Mouse (Mus musculus) limb, embryonic 15.5 days (tissue): ENCODE results near the gene Runx2. TPM values are rescaled to one million over a fixed set of nuclear protein-coding genes. Genes with fewer than 3 reads are reported as not detected.

Experiments used
- ATAC-seq: fragments of 200-750 bp; cut with Nextera tagmentation; 2 replicates; pipeline ENCODE4 v1.8.0; 2017; ENCODE audit warnings: low read depth, moderate TSS enrichment; ENCODE audit not compliant: insufficient number of reproducible peaks, low FRiP score, low TSS enrichment
- H3K27ac ChIP-seq: fragments of 300-500 bp; sonication (generic); 2 replicates; pipeline ENCODE4 v1.5.1; 2015; ENCODE audit warnings: moderate library complexity, mild to moderate bottlenecking, inconsistent platforms
- H3K27me3 ChIP-seq: fragments of 300-500 bp; sonication (generic); 2 replicates; pipeline ENCODE4 v1.6.1; 2015; ENCODE audit warnings: inconsistent platforms
- H3K36me3 ChIP-seq: fragments of 300-500 bp; sonication (generic); 2 replicates; pipeline ENCODE4 v1.6.1; 2015; ENCODE audit warnings: inconsistent platforms
- H3K4me1 ChIP-seq: fragments of 300-500 bp; sonication (generic); 2 replicates; pipeline ENCODE4 v1.6.1; 2015; ENCODE audit warnings: inconsistent platforms
- H3K4me2 ChIP-seq: fragments of 300-500 bp; sonication (generic); 2 replicates; pipeline ENCODE4 v1.6.1; 2015; ENCODE audit warnings: mild to moderate bottlenecking, inconsistent platforms
- H3K4me3 ChIP-seq: fragments of 300-500 bp; sonication (generic); 2 replicates; pipeline ENCODE4 v1.5.1; 2015; ENCODE audit warnings: mild to moderate bottlenecking, inconsistent platforms
- H3K9ac ChIP-seq: fragments of 300-500 bp; sonication (generic); 2 replicates; pipeline ENCODE4 v1.6.1; 2015; ENCODE audit warnings: inconsistent platforms
- H3K9me3 ChIP-seq: fragments of 300-500 bp; sonication (generic); 2 replicates; pipeline ENCODE4 v1.6.1; 2016; ENCODE audit warnings: inconsistent platforms
- WGBS: fragments of 180-500 bp; shearing (Covaris S2); methylation state at CpG from one replicate; pipeline ENCODE4 v1.1.7; 2015; 5-methylcytosine and 5-hydroxymethylcytosine counted together
- polyA plus RNA-seq: library from polyadenylated mRNA; unstranded; fragments of >200 nt; fragmentation: Nextera tagmentation; extraction: Ambion mirVana; gene quantifications from 2 replicates; pipeline ENCODE4 v1.2.1, GENCODE M21; 2015

The Runx2 gene
- polyA plus RNA-seq, 1 experiment from 2014 or later: 13.1 TPM

DNA sequence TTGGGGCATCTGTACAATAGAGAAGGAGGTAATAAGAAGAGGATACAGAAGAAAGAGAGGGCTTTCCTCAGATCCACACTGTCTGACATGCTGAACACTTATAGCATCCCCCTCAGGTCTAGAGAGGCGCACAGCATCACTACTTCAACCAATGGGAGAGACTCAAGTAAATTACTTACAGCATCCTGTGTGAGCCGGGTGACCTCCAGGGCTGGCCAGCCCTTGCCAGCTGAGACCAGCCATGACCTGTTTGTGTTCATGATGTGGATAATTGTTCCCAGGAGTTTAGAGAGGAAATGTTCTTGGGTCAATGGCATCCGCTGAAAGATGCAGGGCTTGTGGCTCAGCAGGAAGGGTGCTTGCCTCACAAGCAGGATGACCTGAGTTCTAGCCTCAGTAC is 308.1 kb downstream of the Runx2 start:
- H3K4me3 ChIP-seq: no peak overlapping the region
- 51% methylated on average over 3 of the region's 3 CpGs for WGBS
- no peaks in the 10 kb centered on the region for H3K9me3 ChIP-seq
- no peak overlapping the region for H3K9ac ChIP-seq
- no peak overlapping the region for H3K4me2 ChIP-seq
- H3K27me3 ChIP-seq: no peaks in the 10 kb centered on the region
- no peaks in the 10 kb centered on the region for H3K36me3 ChIP-seq
- no peak overlapping the region for H3K27ac ChIP-seq
- peaks cover 9% of the 10 kb centered on the region; the same call in 1 of the 2 replicates for H3K4me1 ChIP-seq
- ATAC-seq: no peak

DNA sequence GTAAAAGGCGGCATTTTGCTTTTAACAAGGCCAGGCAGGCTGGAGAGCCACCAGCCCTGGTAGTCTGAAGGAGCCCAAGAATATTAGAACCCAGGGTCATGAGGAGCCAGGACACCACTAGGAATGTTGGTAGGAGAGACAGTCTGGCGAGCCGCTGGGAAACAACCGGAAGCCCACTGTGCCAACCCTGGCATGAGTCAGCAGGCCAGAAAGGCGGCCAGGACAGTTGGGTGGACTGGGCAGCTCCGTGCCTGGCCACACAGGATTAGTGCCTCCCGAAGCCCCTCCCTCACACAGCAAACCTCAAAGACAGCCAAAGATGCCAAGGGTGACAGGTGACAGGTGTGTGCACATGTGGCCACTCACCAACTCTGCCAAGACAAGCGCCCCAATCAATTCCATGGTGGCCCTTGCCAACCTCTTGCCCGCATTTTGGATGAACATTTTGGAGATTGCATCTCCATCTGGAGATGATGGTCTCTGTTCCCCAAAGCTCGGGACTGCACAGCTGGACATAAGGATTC is 309.7 kb downstream of the Runx2 start:
- no peak for ATAC-seq
- H3K4me3 ChIP-seq: no peak overlapping the region
- no peak overlapping the region for H3K27ac ChIP-seq
- no peaks in the 10 kb centered on the region for H3K27me3 ChIP-seq
- H3K4me2 ChIP-seq: no peak overlapping the region
- H3K9me3 ChIP-seq: no peaks in the 10 kb centered on the region
- no peak overlapping the region for H3K9ac ChIP-seq
- 73% methylated on average over 10 of the region's 10 CpGs for WGBS
- peaks cover 15% of the 10 kb centered on the region for H3K4me1 ChIP-seq
- no peaks in the 10 kb centered on the region for H3K36me3 ChIP-seq

DNA sequence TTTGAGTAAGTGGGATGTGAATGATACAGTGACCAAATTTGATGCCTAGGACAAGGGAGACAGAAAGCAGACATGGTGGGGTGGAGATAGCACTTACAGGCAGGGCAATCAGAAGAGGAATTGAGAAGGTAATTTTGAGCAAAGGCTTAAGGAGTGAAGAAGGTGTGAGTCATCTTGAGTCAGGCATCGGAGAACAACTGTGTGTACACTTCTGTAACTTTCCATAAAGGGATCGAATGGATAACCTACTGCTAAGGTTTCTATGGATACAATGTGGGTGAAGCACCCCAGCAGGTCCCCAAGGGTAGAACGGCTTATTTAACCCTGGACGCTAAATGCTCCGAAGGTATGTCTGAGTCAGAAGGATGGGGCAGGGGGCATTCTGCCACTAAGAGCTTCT is 312.4 kb downstream of the Runx2 start:
- no peak overlapping the region for H3K27ac ChIP-seq
- no peaks in the 10 kb centered on the region for H3K9me3 ChIP-seq
- H3K9ac ChIP-seq: no peak overlapping the region
- H3K4me2 ChIP-seq: no peak overlapping the region
- ATAC-seq: no peak
- 93% methylated on average over 5 of the region's 5 CpGs for WGBS
- peaks cover 15% of the 10 kb centered on the region; the same call in 1 of the 2 replicates for H3K4me1 ChIP-seq
- no peak overlapping the region for H3K4me3 ChIP-seq
- no peaks in the 10 kb centered on the region for H3K36me3 ChIP-seq
- no peaks in the 10 kb centered on the region for H3K27me3 ChIP-seq

DNA sequence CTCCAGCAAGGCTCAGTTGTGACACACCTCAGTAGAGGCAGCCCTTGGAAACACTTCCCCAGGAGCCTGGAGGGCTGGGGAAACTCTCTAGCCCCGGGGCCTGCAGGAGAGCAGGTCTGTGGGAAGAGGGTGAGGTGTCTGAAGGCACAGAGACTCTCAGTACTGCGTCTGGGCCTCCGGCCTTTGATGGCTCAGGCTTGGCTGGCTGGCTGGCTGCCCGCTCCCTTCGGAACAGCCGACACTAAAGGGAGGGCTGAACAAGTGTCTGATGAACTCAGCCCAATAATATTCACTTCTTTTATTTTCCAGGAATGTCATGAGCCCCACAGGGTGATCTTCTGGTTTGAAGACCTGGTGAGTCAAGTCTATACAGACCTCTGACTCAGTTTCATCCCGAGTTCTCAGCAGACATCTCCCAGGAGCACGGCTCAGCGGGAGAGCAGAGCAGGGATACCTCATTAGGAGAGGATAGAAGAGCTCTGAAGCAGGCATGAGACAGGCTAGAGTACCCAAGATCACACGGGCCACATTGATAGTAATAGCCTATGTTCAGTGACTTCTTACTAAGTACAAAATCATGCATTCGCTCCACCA is 314.2 kb downstream of the Runx2 start:
- H3K4me1 ChIP-seq: peaks cover 15% of the 10 kb centered on the region; the same call in 1 of the 2 replicates
- H3K4me2 ChIP-seq: no peak overlapping the region
- ATAC-seq: 0 out of 2 replicates have a peak, but pooled peaks have one; percentile 65
- H3K27me3 ChIP-seq: no peaks in the 10 kb centered on the region
- no peaks in the 10 kb centered on the region for H3K36me3 ChIP-seq
- no peak overlapping the region for H3K9ac ChIP-seq
- no peak overlapping the region for H3K27ac ChIP-seq
- H3K4me3 ChIP-seq: no peak overlapping the region
- no peaks in the 10 kb centered on the region for H3K9me3 ChIP-seq
- WGBS: 51% methylated on average over 11 of the region's 11 CpGs

DNA sequence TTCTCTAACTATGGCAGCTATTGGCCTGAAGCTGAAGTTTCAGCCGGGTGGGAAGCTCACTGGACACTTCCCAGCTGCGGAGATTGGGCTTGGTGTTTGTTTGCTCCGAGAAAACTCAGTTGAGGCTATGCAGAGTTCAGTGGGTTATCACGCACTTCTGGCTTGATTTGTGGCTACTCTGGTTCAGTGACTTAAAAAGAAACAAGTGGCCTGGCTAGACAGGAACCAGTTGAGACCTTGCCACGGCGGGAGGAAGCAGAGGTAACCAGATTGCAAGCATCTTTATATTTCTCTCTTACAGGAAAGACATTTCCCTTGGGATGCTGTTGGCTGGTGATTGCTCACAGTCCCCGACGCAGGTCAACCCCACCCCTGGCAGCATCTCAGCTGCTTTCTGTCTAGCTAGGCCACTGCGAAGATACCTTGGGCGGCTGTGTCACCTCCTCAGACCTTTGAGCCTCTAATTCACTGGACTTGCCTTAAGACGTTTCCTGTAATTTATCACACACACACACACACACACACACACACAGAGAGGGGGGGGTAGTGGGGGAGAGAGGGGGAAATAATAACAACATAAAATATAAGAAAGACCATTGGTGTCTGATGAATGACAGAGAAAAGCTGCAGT is 324.3 kb downstream of the Runx2 start:
- ATAC-seq: no peak

DNA sequence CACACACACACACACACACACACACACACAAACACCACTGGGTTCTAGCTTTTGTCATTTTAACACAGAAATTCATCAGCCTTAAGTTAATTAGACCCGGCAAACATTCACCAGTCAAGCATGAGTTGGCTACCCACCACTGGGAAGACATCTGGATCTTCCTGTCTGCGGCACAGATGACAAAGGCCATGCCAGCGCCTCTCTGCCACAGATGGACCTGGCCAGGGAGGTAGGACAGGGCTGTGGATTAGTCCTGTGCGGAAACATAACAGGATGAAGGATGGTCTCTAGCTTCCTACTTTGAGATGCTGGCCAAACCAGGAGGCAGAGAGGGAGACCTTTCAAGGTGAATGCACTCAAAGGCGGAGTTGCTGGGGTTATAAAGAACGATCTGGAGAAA is 325.3 kb downstream of the Runx2 start:
- Histone ChIP-seq H3K9me3 (no peaks in the 10 kb centered on the region), H3K27ac (no peak overlapping the region), H3K4me1 (no peaks in the 10 kb centered on the region), H3K36me3 (no peaks in the 10 kb centered on the region), H3K4me3 (no peak overlapping the region), H3K9ac (no peak overlapping the region), H3K4me2 (no peak overlapping the region), H3K27me3 (no peaks in the 10 kb centered on the region)
- 81% methylated on average over 6 of the region's 6 CpGs for WGBS
- ATAC-seq: no peak

More for the DNA sequence above, 324.3 kb downstream of the Runx2 start:
- Histone ChIP-seq H3K4me3 (no peak overlapping the region), H3K4me2 (no peak overlapping the region), H3K4me1 (no peaks in the 10 kb centered on the region), H3K36me3 (no peaks in the 10 kb centered on the region), H3K27ac (no peak overlapping the region), H3K27me3 (no peaks in the 10 kb centered on the region), H3K9ac (no peak overlapping the region), H3K9me3 (no peaks in the 10 kb centered on the region)
- WGBS: 50% methylated on average over 11 of the region's 11 CpGs

DNA sequence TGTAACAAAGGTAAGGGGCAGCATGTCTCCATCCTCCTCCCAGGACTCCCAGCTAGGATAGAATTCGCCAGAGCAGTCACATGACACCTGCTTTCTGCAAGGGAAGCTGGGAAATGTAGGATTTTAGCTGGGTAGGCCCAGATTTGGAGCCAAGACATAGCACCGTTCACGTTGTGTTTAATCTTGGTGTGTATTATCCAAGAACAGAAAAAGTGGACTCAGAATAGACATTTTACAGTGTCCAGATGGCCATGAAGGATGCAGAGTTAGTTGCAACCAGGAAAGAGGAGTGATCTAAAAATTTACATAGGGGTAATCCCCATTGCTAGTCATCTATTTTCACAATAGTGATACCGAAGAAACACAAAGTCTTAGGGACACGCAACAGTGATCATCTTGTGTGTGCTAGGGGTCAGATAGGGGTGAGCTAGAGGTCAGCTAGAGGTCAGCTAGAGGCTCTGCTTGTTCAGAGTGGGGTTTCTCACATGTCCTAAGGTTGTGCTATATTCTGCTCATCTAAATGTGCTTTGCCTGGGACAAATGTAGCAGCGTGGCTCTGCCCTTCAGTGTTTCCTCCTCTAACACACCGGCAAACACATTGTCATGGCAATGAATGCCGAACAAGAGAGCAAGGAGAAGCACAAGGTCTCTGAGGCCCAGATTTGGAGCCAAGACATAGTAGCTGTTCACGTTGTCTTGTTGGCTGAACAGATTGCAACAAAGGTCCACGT is 326.9 kb downstream of the Runx2 start:
- H3K9ac ChIP-seq: no peak overlapping the region
- H3K4me3 ChIP-seq: no peak overlapping the region
- H3K4me1 ChIP-seq: no peaks in the 10 kb centered on the region
- 86% methylated on average over 10 of the region's 10 CpGs for WGBS
- no peaks in the 10 kb centered on the region for H3K36me3 ChIP-seq
- no peak overlapping the region for H3K4me2 ChIP-seq
- H3K9me3 ChIP-seq: no peaks in the 10 kb centered on the region
- H3K27ac ChIP-seq: no peak overlapping the region
- H3K27me3 ChIP-seq: no peaks in the 10 kb centered on the region
- no peak for ATAC-seq

DNA sequence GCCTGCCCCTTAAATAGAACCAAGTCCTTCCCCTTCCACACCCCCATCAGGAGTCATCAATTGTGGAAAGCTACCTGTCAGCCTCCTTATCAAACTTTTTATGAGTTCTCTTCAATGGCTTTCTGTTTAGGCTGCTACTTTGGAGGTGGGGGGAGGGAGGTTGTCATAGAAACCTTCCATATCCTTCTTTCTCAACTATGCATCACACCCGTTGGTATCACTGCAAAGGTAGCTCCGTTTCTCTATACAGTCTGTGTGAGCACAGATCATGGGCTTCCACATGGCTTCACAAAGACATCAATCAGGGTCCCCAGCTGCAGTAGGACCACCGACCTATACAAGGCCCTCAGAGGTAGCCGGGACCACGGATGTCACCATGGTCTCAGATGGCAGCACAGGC is 329.3 kb downstream of the Runx2 start:
- H3K36me3 ChIP-seq: no peaks in the 10 kb centered on the region
- WGBS: 85% methylated on average over 5 of the region's 5 CpGs
- no peak for ATAC-seq

DNA sequence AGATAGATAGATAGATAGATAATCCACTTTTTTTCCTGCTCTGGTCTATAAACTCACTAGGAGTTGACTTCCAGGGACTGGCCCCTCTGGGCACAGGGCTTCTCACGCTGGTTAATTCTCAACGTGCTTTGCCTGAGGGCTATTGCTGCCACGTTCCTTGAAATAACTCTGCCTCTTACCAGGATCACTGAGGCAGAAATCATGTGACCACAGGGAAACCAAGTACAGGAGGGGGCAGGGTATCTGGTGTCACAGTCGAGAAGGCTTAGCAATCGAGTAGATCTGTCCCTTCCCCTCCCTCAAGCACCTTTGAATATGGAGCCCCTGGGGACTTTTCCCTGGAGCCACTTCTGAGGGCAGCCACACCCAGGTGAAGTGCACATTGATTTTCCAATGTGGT is 334.7 kb downstream of the Runx2 start:
- H3K9ac ChIP-seq: no peak overlapping the region
- H3K36me3 ChIP-seq: no peaks in the 10 kb centered on the region
- no peak overlapping the region for H3K27ac ChIP-seq
- no peaks in the 10 kb centered on the region for H3K4me1 ChIP-seq
- WGBS: 34% methylated on average over 5 of the region's 5 CpGs
- ATAC-seq: no peak
- no peaks in the 10 kb centered on the region for H3K9me3 ChIP-seq
- H3K4me2 ChIP-seq: no peak overlapping the region
- no peaks in the 10 kb centered on the region for H3K27me3 ChIP-seq
- H3K4me3 ChIP-seq: no peak overlapping the region

More for the DNA sequence above, 329.3 kb downstream of the Runx2 start:
- H3K27me3 ChIP-seq: no peaks in the 10 kb centered on the region
- H3K9me3 ChIP-seq: no peaks in the 10 kb centered on the region
- H3K4me3 ChIP-seq: no peak overlapping the region
- H3K4me1 ChIP-seq: no peaks in the 10 kb centered on the region
- no peak overlapping the region for H3K9ac ChIP-seq
- no peak overlapping the region for H3K27ac ChIP-seq
- H3K4me2 ChIP-seq: no peak overlapping the region

DNA sequence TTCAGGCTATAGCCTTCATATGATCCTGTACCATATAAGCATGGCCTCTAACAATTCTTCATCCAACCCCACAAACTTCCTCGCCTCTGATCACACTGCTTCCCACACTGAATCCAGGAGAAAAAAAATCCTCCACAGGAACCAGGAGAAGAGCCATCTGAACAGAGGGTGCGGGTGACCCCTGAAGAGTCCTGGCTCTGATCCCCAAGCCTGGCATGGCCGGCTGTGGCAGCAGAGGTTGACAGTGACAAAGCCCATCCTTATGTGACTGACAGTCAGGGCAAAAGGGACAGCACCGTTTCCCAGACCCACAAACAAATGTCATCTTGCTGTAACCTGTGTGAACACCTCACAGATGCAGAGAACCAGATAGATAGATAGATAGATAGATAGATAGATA is 335.1 kb downstream of the Runx2 start:
- H3K27me3 ChIP-seq: no peaks in the 10 kb centered on the region
- no peak for ATAC-seq
- H3K9me3 ChIP-seq: no peaks in the 10 kb centered on the region
- H3K36me3 ChIP-seq: no peaks in the 10 kb centered on the region
- H3K4me2 ChIP-seq: no peak overlapping the region
- no peak overlapping the region for H3K9ac ChIP-seq
- 75% methylated on average over 4 of the region's 4 CpGs for WGBS
- no peak overlapping the region for H3K27ac ChIP-seq
- no peaks in the 10 kb centered on the region for H3K4me1 ChIP-seq
- H3K4me3 ChIP-seq: no peak overlapping the region

DNA sequence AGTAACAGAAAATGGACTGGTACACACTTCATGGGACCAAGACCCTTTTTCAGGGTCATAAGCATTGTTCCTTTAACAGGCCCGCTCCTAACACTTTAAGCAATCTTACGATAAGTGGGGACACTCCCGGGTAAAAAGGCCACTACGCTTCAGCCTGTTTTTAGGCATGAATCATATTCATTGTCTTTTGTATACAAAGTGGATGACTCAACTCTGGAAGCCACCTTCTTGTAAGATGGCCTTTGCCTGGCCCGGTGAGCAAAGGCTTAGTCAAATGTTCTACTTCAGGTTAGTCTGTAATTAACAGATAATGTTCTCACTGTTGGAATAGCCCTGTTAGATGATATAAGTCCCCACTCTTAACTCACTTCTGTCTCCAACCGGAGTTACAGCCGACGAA is 338.7 kb downstream of the Runx2 start:
- no peaks in the 10 kb centered on the region for H3K4me1 ChIP-seq
- WGBS: 90% methylated on average over 8 of the region's 8 CpGs
- ATAC-seq: no peak
- no peak overlapping the region for H3K27ac ChIP-seq
- no peak overlapping the region for H3K4me2 ChIP-seq
- no peaks in the 10 kb centered on the region for H3K36me3 ChIP-seq
- H3K9me3 ChIP-seq: no peaks in the 10 kb centered on the region
- H3K9ac ChIP-seq: no peak overlapping the region
- H3K4me3 ChIP-seq: no peak overlapping the region
- H3K27me3 ChIP-seq: no peaks in the 10 kb centered on the region

DNA sequence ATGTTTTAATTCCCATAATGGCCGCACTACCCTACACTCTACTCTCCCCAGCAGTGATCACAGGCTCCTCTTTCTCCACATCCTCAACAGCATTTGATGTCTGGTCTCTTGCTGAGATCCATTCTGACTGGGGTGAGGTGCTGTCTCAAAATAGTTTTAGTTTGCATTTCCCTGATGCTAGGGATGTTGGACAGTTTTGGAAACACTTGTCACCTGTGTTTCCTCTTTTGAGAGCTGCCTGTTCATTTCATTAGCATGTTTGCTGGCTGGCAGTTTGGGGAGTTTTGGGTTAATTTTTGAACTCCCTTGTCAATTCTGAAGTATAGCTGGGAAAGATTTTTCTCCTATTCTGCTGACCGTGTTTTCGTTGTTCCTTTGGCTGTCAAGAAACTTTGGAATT is 340.3 kb downstream of the Runx2 start:
- WGBS: 63% methylated on average over 3 of the region's 3 CpGs
- Histone ChIP-seq H3K4me2 (no peak overlapping the region), H3K9me3 (no peaks in the 10 kb centered on the region), H3K9ac (no peak overlapping the region), H3K4me3 (no peak overlapping the region), H3K36me3 (no peaks in the 10 kb centered on the region), H3K27ac (no peak overlapping the region), H3K4me1 (no peaks in the 10 kb centered on the region), H3K27me3 (no peaks in the 10 kb centered on the region)
- no peak for ATAC-seq
